Mouse (Mus musculus): ENCODE measurements around the gene Cxcl13.
"Not testable (repeated sequence)": the region's sequence is repeated elsewhere in the genome, so short reads cannot be mapped to it uniquely, and the experiment has no call there.

- TF ChIP-seq CTCF (IDR thresholded peaks at IDR 0.05; ENCODE audit: insufficient read depth, low read length); POLR2A (IDR thresholded peaks at IDR 0.05; ENCODE audit: borderline replicate concordance, extremely low read depth, low read depth, low read length): not testable (repeated sequence)
Measured at GRCm38 (mm10) chr5:95973806-95974205, 17.1 kb downstream of the Cxcl13 start.
